Mouse (Mus musculus): ENCODE measurements around the gene Zfp961.
"Not testable (repeated sequence)": the region's sequence is repeated elsewhere in the genome, so short reads cannot be mapped to it uniquely, and the experiment has no call there.

GRCm38 (mm10) chr8:72032926-72033325 is 82.1 kb downstream of the Zfp961 start:
- not testable (repeated sequence) for TF ChIP-seq POLR2A (IDR thresholded peaks at IDR 0.05; ENCODE audit: control insufficient read depth, low read depth, low read length); CTCF (IDR thresholded peaks at IDR 0.05; ENCODE audit: control insufficient read depth, insufficient read depth, insufficient replicate concordance, low read depth, low read length)
